Mouse (Mus musculus) bone marrow, adult 2 months (tissue): ENCODE data around the gene Mslnl.

Experiments used
- CTCF ChIP-seq: fragments of 200-500 bp; IDR thresholded peaks from 2 replicates; pipeline ENCODE4 v1.5.1; 2011; ENCODE audit warnings: low read length, control low read depth; ENCODE audit not compliant: control insufficient read depth, insufficient read depth
- POLR2A ChIP-seq: fragments of 200-500 bp; IDR thresholded peaks from 2 replicates; pipeline ENCODE4 v1.6.1; 2011; ENCODE audit warnings: low read depth, mild to moderate bottlenecking, control low read depth, low read length, borderline replicate concordance; ENCODE audit not compliant: control insufficient read depth

GRCm38 (mm10) chr17:25721476-25721875 lies 14.4 kb upstream of the Mslnl start:
- TF ChIP-seq CTCF (no peak), POLR2A (no peak)
